Mouse (Mus musculus): Measurements from ENCODE around the gene Mob3a. TPM values are rescaled to one million over a fixed set of nuclear protein-coding genes. Genes with fewer than 3 reads are reported as not detected.

Gene Mob3a
- total RNA-seq, 2 experiments from 2014 or later, result 15.0 to 20.2 TPM

DNA sequence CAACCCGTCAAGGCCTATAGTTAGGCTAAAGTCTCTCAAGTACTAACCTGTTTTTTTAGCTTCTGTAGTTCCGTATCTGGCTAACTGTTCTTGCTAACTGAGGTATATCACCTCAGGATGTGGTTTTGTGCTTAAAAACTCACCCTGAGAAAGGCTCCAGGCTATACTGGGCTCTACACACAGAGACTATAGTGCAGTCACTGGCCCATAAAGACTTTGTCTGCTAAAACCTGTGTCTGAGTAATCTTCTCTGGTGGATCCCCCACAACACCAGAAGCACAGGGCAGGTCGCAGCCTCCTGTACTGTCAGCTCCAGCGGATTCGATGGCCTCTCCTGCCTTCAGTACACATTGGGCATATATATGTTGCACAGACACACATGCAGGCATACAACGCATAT lies 19.8 kb downstream of the Mob3a start:
- DNase-seq (ENCODE audit: low spot score in 2 of 2), result no peak
- intact Hi-C loops (cut with DNase I), result loop anchor here (5.0 to 10.0 kb wide), 2 partner anchors 105 to 237 kb away; partner anchors contain the start of gene Klf16

DNA sequence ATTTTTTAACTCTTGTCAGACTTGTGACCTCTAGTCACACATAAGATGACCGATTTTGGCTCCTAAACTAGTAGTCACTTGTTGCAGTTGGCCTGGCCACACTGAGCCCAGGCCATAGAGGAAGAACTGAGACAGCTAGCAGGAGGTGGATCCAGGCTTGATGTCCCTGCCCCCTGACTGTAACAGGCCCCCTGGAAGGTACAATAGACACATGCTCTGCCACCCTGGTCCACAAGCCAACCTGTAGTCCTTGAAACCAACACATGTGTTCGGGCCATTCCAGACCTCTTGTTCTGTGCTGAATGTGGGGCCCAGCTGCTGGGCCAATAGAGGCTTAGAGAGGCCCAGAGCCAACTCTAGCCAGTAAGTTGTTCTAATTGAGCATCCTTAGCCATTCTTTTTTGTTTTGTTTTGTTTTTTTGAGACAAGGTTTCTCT lies 21.5 kb downstream of the Mob3a start:
- intact Hi-C loops (cut with DNase I), result loop anchor here (5.0 to 10.0 kb wide), 2 partner anchors 103 to 235 kb away; partner anchors contain the start of gene Klf16
- no peak for DNase-seq (ENCODE audit: low spot score in 2 of 2)

DNA sequence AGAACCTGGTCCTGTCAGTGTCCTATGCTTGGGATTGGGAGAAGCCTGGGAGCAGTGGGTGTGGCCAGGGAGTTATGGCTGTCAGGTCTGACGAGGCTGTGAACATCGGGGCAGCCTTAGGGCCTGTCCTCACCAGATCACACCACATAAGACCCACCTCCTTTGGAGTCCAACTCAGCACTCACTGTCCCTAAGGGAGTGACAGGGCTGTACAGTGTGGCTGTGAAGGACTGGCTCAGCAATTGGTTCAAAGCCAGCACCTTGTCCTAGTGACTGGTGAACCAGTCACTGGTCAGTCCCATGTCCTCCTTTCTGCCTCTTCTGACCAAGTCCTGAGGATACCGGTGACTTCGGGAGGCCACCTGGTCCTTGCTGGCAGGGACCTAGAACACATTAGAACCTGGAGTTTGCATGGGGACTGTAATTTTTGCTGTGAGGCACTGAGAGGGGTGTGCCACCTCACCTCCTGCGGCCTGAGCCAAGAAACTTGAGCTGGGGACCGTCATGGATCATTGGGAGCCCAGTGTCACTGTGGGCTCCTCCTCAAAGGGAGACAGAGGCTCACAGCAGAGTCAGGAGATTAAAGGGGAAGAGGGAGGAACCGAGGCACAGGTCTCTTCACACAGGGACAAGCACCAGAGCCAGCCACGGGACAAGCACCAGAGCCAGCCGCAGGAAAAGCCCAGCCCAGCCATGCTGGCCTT lies 22.1 kb downstream of the Mob3a start:
- no peak for DNase-seq (ENCODE audit: low spot score in 2 of 2)
- intact Hi-C loops (cut with DNase I), result loop anchor here (5.0 to 10.0 kb wide), 2 partner anchors 102 to 235 kb away; partner anchors contain the start of gene Klf16

DNA sequence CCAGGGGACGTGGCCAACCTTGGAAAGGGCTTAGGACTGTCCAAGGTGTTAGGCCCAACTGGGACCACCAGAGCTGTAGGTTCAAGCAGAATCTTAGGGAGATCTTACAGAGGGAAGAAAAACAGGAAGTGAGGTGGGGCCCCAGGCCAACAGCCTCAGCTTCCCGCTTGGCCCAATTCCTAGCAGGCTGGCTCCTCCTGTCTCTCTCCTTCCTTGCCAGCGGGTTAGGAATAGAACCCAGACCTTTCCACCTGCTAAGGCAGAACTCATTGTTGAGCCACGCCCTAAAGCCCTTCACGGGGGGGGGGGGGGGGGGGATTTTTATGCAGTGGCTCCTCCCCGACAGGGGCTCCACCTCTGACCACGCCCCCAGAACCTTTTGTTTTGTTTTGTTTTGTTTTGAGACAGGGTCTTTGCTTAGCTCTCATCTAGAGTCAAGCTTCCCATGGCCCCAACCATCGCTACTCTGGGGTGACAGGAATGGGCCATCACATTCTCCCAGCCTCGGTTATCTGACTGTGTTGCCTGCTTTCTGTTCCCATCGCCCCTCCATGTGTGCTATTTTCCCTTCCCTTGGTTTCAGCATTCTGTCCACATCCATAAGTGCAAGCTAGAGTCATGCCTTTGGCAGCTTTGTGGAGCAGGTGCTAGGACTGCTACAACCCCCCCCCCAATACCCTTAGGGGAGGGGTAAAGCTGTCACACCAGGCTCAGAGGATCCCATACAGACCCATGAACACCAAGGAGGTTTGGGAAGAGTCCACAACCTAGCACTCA lies 23.0 kb downstream of the Mob3a start:
- no peak for DNase-seq (ENCODE audit: low spot score in 2 of 2)
- intact Hi-C loops (cut with DNase I), result no loop called here

DNA sequence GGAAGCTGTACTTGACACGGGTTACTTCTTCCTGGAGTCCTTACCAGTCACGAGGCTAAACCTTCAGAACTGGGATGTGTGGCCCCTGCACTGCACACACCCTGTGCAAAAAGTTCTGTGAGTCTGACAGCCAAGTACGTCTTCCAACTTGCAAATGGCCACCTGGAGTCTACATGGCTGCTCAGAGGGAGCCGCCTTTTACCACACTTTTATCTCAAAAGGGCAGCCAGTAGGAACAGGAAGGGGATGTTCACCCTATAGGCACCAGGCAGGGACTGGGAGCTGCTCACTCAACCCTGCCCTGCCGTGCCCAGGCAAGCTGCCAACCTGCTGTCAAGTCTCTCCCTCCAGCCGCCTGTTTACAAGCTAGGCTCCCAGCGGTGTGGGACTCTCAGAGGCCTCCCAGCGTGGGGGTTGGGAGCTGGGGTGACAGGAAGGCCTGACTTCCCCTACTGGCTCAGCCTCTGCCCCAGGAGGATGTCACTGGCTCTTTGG lies 23.8 kb downstream of the Mob3a start, which contains the start of gene Mknk2:
TSS of gene Mknk2 (minus strand) at position 171 of the 495 bp plus-strand sequence.
- peak; percentile 82 to 88 for DNase-seq (ENCODE audit: low spot score in 2 of 2)
- intact Hi-C loops (cut with DNase I), result no loop called here

DNA sequence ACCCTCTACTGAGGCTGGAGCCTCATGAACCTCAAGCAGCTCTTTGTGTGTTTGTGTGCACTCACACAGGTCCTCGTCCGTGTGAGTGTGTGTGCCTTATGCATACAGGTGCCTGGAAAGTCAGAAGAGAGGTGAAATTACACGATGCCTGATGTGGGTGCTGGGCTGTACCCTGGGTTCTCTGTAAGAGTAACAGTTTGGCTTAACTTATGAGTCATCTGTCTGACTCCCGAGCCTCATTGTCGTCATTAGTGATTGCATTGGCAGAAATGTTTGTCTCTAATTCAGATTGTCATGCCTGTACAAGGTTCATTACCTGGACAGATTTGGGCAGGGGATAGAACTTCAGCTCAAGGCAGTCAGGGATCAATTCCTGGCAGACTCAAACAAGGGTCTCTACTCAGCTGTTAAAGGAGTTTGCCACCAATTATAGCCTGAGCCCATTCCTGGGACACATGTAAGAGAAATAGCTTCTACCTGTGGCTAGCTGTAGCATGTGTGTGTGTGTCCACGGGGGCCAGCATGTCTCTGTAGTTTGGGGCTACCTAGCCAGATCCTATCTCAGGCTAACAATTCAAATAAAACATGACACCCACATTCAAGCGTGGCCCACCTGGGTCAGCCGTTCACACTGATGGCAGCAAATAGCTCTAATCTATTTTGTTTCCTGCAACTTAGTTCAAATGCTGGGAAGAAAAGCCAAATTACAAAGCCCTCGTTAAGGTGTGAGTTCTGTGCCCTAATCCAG lies 24.5 kb downstream of the Mob3a start:
- no peak for DNase-seq (ENCODE audit: low spot score in 2 of 2)
- intact Hi-C loops (cut with DNase I), result no loop called here

DNA sequence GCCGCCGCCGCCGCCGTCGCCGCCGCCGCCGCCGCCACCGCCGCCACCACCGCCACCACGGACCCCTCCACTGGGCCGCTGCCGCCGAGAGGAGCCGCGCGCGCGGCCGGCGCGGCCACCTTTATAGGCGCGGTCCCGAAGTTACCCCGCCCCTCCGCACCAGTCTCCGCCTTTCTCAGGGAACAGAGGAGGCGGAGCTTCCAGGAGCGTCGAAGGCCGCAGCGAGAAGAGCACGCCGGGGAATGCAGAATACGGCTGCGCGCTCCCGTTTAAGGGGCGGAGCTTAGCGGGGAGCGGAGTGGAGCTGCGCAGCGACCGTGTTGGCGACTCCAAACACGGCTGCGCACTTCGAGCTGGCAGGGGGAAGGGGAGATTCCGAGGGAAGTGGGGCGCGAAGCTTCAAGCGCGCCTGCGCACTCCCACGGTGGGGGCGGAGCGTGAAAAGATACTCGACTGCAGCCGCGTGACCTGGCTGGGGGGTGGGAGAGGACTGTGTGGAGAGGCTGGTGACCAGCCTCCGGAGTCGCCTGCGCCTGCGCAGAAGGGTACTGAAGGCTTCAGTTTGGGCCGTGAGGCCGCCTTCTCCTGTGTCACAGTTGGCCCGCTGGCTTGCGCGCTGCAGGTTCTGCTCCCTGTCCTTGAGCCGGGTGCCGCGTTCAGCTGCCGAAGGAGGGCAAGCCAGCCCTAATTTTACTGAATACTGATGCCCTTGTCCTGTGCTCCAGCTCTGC lies 25.4 kb downstream of the Mob3a start:
- peak; percentile 99 to 100 for DNase-seq (ENCODE audit: low spot score in 2 of 2)
- intact Hi-C loops (cut with DNase I), result no loop called here

DNA sequence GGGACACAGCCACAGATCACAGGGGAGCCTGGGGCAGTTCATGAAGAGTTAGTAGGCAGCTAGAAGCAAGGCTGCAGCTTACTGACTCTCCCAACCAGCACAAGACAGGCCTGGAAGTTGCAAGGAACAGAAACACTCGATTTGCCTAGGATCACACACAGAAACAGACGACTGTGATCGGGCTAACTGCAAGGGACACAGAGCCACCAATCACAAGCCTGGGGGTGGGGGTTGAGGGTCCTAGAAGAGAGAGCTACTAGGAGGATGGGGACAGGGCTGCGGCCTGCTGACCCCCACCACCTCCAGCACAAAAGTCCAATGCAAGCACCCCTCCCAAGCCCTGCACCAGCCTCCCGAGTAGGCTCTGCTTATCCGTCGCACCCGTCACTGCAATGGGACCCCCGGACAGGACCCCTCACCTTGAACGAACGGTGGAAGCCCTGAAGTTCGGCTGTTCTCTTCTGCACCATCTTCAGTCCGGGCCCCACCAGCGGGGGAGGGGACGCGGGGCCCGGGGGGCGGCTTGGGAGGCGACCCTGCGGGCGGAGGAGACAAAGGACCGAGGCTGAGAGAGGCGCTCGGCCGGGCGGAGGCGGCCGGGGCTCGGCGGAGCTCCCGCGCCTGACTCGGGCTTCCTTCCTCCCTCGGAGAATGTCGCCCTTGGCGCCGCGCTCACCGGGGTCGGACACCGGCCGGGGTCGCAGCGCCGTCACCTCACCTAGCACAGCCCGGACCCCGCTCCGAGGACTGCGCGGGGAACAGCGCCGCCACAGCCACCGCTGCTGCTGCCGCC lies 26.2 kb downstream of the Mob3a start:
- intact Hi-C loops (cut with DNase I), result loop anchor here (2.0 kb wide), 1 partner anchor 19 kb away; the partner anchor contains the start of gene Btbd2
- DNase-seq (ENCODE audit: low spot score in 2 of 2), result no peak

DNA sequence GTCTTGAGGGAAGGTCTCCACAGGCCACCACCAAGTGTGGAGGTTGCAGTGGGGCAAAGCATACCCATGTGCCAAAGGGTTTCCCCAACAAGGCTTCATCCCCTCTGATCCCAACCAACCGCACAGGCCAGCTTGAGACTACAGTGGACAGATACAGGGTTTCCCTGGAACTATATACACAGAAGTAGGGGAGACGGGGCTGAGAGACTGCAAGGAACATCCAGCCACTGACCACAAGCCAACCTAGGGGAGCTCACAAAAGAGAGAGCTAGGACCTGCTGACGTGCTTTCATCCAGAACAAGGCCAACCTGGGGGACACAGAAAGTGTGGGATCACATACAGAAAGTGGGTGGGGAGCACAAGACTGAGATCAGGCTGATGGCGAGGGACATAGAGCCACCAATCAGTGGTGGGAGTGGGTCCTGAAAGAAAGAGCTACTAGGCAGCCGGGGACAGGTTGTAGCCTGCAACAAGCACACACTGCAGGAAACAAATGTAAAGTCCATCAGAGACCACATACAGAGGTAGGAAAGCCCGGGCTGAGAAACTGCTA lies 26.8 kb downstream of the Mob3a start:
- no peak for DNase-seq (ENCODE audit: low spot score in 2 of 2)
- intact Hi-C loops (cut with DNase I), result loop anchor here (2.0 kb wide), 1 partner anchor 18 kb away; the partner anchor contains the start of gene Btbd2

DNA sequence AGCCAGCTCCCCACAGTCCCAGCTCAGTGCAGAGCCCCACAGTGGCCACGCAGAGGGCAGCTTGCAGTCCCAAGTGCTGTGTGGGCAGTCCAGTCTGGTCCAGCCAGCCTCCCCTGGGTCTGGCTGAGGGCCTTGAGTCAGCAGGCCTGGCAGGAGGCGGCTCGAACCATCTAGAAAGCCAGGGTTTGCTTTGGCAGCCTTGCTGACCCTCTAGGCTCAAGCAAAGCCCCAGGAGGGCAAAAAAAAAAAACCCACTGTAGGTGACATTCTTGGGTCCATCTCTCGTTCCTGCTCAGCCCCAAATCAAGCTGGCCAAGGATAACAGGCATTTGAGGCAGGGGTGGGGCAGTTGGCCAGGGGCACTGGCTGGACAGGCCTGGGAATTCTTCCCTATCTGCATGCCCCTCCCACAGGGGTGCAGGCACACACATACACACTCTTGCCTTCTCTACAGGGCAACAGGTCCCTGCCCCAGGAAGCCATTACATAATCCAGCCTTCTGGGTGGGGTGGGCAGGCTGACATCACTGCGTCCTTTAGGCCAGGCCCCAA lies 27.5 kb downstream of the Mob3a start:
- intact Hi-C loops (cut with DNase I), result loop anchor here (2.0 kb wide), 1 partner anchor 17 kb away; the partner anchor contains the start of gene Btbd2
- no peak for DNase-seq (ENCODE audit: low spot score in 2 of 2)

DNA sequence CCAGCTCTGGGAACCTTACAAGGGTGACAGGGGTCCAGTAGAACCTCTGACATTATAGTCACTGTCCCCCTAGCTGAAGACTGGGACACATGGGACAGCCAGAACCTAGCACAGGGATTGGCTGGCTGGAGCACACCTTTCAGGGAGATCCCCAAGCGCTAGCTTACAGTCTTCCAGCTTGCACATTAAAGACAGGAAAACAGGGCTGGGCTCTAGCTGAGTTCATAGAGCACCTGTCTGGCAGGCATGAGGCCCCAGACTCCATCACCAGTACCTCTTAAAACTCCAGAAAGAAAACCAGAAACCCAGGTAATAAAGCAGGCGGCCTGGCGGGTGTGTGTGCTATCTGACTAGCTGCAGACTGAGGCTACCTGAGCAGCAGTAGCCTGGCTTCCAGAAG lies 28.1 kb downstream of the Mob3a start:
- intact Hi-C loops (cut with DNase I), result loop anchor here (2.0 kb wide), 1 partner anchor 17 kb away; the partner anchor contains the start of gene Btbd2
- DNase-seq (ENCODE audit: low spot score in 2 of 2), result no peak

DNA sequence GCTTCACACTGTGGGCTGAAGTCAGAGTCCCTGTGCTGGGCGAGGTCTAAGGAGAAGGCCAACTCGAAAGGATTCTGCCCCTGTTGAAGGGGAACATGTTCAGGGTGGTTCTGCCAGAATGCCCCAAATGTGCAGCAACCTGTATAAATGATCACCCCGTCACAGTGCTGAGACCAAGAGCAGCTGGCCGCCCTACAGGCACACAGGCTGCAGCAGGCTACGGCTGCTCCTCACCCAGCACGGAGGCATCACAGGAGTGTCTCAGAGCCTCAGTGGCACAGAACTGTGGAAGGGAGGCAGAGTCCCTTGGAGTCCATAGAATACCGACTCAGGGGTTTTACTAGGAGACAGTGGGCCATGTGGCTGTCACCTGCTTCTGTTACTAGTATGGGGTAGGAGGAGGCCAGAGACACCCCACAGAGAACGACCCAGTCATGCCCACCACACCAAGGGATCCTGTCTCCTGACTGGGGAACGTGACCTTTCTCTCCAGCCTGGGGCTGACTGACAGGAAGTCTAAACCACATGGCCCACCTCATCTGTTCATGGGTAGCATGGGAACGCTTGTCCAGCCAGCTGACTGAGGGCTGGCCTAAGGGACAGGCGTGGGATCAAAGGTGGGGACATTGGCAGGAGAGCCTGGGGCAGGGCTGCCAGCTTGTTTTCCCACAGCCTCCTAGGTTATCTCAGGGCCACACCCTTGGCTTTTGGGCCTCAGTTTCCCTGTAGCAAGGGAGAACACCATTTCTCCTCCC lies 29.7 kb downstream of the Mob3a start:
- intact Hi-C loops (cut with DNase I), result no loop called here
- DNase-seq (ENCODE audit: low spot score in 2 of 2), result no peak

DNA sequence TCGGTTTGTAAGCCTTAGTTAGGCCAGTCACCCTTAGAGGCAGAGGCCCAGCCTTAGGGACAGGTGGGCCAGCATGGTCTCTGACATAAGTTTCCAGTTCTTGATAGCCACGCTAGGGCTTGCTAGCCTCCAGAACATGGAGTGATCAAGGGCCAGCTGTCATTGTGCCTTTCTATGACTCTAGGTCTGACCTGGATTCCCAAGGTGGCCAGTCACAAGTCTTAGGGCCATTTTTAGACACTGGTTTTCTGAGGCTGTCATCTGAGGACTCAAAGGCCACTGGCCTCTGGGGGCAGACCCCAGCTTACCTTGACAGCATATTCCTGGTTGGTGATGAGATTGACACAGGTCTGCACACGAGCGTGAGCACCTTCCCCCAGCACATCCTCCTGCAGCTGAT lies 30.5 kb downstream of the Mob3a start:
- intact Hi-C loops (cut with DNase I), result no loop called here

DNA sequence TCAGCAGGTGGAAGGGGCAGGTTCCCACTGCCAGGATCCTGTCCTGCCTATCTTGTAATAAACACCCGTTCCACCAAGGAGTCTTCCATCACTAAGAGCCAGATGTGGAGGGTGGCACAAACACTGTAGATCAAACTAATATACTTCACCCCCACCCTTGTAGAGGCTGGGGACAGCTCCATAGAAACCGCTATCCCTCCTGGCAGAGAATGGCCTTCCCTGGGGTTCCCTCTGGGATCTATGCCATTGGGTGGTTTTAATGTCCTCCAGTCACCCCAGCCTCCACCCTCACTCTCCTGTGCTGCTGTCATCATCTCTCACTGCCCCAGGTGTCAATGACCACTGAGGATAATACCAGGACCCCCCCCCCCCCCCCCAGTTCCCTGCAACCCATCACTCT lies 31.2 kb downstream of the Mob3a start:
- DNase-seq (ENCODE audit: low spot score in 2 of 2), result no peak
- intact Hi-C loops (cut with DNase I), result no loop called here

More for the DNA sequence above, 30.5 kb downstream of the Mob3a start:
- no peak for DNase-seq (ENCODE audit: low spot score in 2 of 2)

DNA sequence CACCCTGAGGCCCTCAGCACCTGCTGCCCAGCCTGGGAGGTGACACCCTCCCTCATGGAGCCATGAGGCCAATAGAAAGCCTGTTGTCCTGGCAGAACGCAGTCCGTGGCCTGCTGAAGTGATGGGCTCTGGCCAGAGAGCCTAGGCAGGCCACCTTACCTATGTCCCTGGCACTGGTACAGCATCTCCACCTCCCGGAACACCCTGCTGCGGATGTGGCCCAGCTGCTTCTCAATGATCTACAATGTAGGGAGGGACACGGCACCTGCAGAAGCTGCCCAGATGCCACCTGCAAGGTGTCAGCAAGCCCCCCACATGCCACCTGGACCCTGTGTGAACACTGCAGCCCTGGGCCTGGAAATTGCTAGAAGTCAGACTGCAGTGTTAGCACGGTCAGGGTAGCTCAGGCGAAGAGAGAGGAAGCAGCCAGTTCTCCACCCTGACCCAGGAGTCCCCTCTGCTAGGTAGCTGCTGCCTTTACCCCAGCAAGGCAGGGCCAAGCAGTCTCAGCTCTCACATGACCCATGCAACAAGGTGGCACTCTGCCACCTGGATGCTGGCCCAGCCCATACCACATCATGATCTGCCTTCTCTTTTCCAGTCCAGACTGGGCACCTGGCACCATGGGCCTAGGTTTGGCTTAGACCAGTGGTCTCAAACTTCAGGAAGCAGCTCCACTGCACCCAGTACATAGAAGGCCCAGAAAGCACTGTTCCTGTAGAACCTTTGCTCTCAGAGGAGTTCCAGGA lies 31.9 kb downstream of the Mob3a start:
- no peak for DNase-seq (ENCODE audit: low spot score in 2 of 2)
- intact Hi-C loops (cut with DNase I), result no loop called here

DNA sequence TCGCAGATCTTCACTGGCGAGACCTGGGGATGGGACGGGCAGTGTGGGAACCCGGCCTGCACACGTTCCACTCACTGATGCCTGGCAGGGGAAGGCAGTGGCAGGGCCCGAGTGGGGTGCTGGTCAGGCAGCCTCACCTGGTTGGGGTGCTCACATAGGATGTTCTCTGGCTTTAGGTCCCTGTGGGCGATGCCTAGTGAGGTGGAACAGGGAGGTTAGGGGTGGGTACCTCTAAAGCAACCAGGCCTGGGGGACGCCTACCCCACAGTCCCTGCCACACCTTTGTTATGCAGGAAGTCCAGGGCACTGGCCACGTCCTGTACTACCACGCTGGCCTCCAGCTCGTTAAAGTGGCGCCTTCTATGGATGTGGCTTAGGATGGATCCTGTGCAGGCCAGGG lies 32.8 kb downstream of the Mob3a start:
- no peak for DNase-seq (ENCODE audit: low spot score in 2 of 2)
- intact Hi-C loops (cut with DNase I), result no loop called here

Data from left cerebral cortex, postnatal 14 days (tissue).